Mouse (Mus musculus): ENCODE results near the gene Tfcp2l1. TPM values are rescaled to one million over a fixed set of nuclear protein-coding genes. Genes with fewer than 3 reads are reported as not detected.
A peak's percentile ranks its signal among the peaks of the same experiment; 100 is the strongest.
"Not testable (repeated sequence)": the region's sequence is repeated elsewhere in the genome, so short reads cannot be mapped to it uniquely, and the experiment has no call there.

Gene Tfcp2l1
- 0.89 TPM in 2 replicates for polyA plus RNA-seq (2015; fragmentation: Nextera tagmentation; extraction: Ambion mirVana)

- H3K27me3 ChIP-seq, result peaks cover 30% of the 10 kb centered on the region
- under 1% methylated on average over 48 of the region's 48 CpGs for WGBS (ENCODE audit: insufficient replicate concordance)
- H3K4me3 ChIP-seq (replicated peaks), result peak within 1 kb of the TSS; percentile 56
- peak within 1 kb of the TSS; percentile 11; the same call in 1 of the 2 replicates for H3K9ac ChIP-seq
- no peaks in the 10 kb centered on the region for H3K36me3 ChIP-seq (replicated peaks)
- H3K4me2 ChIP-seq, result peak within 1 kb of the TSS; percentile 65
- peak; percentile 82 for ATAC-seq (ENCODE audit: insufficient read depth)
- H3K27ac ChIP-seq (replicated peaks), result no peak within 1 kb of the TSS
- H3K9me3 ChIP-seq (replicated peaks), result no peaks in the 10 kb centered on the region
- peaks cover 7% of the 10 kb centered on the region for H3K4me1 ChIP-seq (replicated peaks)
These were observed at the start of gene Tfcp2l1 for GRCm38 (mm10) chr1:118627781-118628464. TSS of gene Tfcp2l1 (plus strand) at chr1:118627945.

GRCm38 (mm10) chr1:118580174-118580702 is 47.5 kb upstream of the Tfcp2l1 start:
- Histone ChIP-seq H3K27me3 (no peaks in the 10 kb centered on the region), H3K4me1 (replicated peaks) (no peaks in the 10 kb centered on the region), H3K9ac (no peak overlapping the region), H3K27ac (replicated peaks) (no peak overlapping the region), H3K4me2 (no peak overlapping the region), H3K36me3 (replicated peaks) (peaks cover 45% of the 10 kb centered on the region), H3K9me3 (replicated peaks) (no peaks in the 10 kb centered on the region), H3K4me3 (replicated peaks) (no peak overlapping the region)
- ATAC-seq (ENCODE audit: insufficient read depth), result no peak
- 61% methylated on average over 2 of the region's 2 CpGs for WGBS (ENCODE audit: insufficient replicate concordance)

GRCm38 (mm10) chr1:118581179-118581578 is 46.6 kb upstream of the Tfcp2l1 start:
- Histone ChIP-seq H3K4me1 (replicated peaks) (no peaks in the 10 kb centered on the region), H3K27me3 (no peaks in the 10 kb centered on the region), H3K4me3 (replicated peaks) (no peak overlapping the region), H3K27ac (replicated peaks) (no peak overlapping the region), H3K36me3 (replicated peaks) (peaks cover 39% of the 10 kb centered on the region), H3K4me2 (no peak overlapping the region), H3K9ac (no peak overlapping the region), H3K9me3 (replicated peaks) (no peaks in the 10 kb centered on the region)
- no peak for ATAC-seq (ENCODE audit: insufficient read depth)
- WGBS (ENCODE audit: insufficient replicate concordance), result 76% methylated on average over 8 of the region's 8 CpGs

- no peak overlapping the region for H3K9ac ChIP-seq
- H3K36me3 ChIP-seq (replicated peaks), result peaks cover 40% of the 10 kb centered on the region
- WGBS (ENCODE audit: insufficient replicate concordance), result 78% methylated on average over 5 of the region's 5 CpGs
- no peak for ATAC-seq (ENCODE audit: insufficient read depth)
- H3K27me3 ChIP-seq, result no peaks in the 10 kb centered on the region
- no peak overlapping the region for H3K4me3 ChIP-seq (replicated peaks)
- no peak overlapping the region for H3K4me2 ChIP-seq
- H3K27ac ChIP-seq (replicated peaks), result no peak overlapping the region
- H3K9me3 ChIP-seq (replicated peaks), result no peaks in the 10 kb centered on the region
- H3K4me1 ChIP-seq (replicated peaks), result no peaks in the 10 kb centered on the region; the same call in 1 of the 2 replicates
These were observed 38.0 kb upstream of the Tfcp2l1 start for GRCm38 (mm10) chr1:118589721-118590120.

GRCm38 (mm10) chr1:118592933-118593332 is 34.8 kb upstream of the Tfcp2l1 start:
- Histone ChIP-seq H3K27me3 (no peaks in the 10 kb centered on the region), H3K27ac (replicated peaks) (no peak overlapping the region), H3K9me3 (replicated peaks) (no peaks in the 10 kb centered on the region), H3K4me1 (replicated peaks) (peaks cover 11% of the 10 kb centered on the region), H3K4me2 (no peak overlapping the region), H3K9ac (no peak overlapping the region), H3K4me3 (replicated peaks) (no peak overlapping the region), H3K36me3 (replicated peaks) (peaks cover 54% of the 10 kb centered on the region)
- ATAC-seq (ENCODE audit: insufficient read depth), result no peak
- 79% methylated on average over 4 of the region's 4 CpGs for WGBS (ENCODE audit: insufficient replicate concordance)

- H3K36me3 ChIP-seq (replicated peaks), result peaks cover 67% of the 10 kb centered on the region
These were observed 32.4 kb upstream of the Tfcp2l1 start for GRCm38 (mm10) chr1:118595395-118595794.

GRCm38 (mm10) chr1:118597475-118598213 is 30.1 kb upstream of the Tfcp2l1 start:
- no peak overlapping the region for H3K27ac ChIP-seq (replicated peaks)

More at GRCm38 (mm10) chr1:118595395-118595794, 32.4 kb upstream of the Tfcp2l1 start:
- no peak overlapping the region for H3K4me2 ChIP-seq
- peak; percentile 62; the same call in 1 of the 2 replicates for ATAC-seq (ENCODE audit: insufficient read depth)
- WGBS (ENCODE audit: insufficient replicate concordance), result 32% methylated on average over 2 of the region's 2 CpGs
- peaks cover 11% of the 10 kb centered on the region for H3K4me1 ChIP-seq (replicated peaks)
- no peak overlapping the region for H3K4me3 ChIP-seq (replicated peaks)
- H3K9ac ChIP-seq, result no peak overlapping the region
- no peaks in the 10 kb centered on the region for H3K27me3 ChIP-seq
- no peak overlapping the region for H3K27ac ChIP-seq (replicated peaks)
- H3K9me3 ChIP-seq (replicated peaks), result no peaks in the 10 kb centered on the region

GRCm38 (mm10) chr1:118598339-118598738 is 29.4 kb upstream of the Tfcp2l1 start:
- H3K27ac ChIP-seq (replicated peaks), result no peak overlapping the region
- ATAC-seq (ENCODE audit: insufficient read depth), result no peak
- no peaks in the 10 kb centered on the region for H3K27me3 ChIP-seq
- no peak overlapping the region for H3K4me2 ChIP-seq
- H3K4me3 ChIP-seq (replicated peaks), result no peak overlapping the region
- WGBS (ENCODE audit: insufficient replicate concordance), result 72% methylated on average over 3 of the region's 3 CpGs
- H3K36me3 ChIP-seq (replicated peaks), result peaks cover 81% of the 10 kb centered on the region
- no peaks in the 10 kb centered on the region for H3K9me3 ChIP-seq (replicated peaks)
- peaks cover 11% of the 10 kb centered on the region for H3K4me1 ChIP-seq (replicated peaks)
- no peak overlapping the region for H3K9ac ChIP-seq

More at GRCm38 (mm10) chr1:118597475-118598213, 30.1 kb upstream of the Tfcp2l1 start:
- Histone ChIP-seq H3K9me3 (replicated peaks) (no peaks in the 10 kb centered on the region), H3K36me3 (replicated peaks) (peaks cover 75% of the 10 kb centered on the region), H3K4me1 (replicated peaks) (peaks cover 11% of the 10 kb centered on the region), H3K4me2 (no peak overlapping the region), H3K27me3 (no peaks in the 10 kb centered on the region), H3K4me3 (replicated peaks) (no peak overlapping the region), H3K9ac (no peak overlapping the region)
- WGBS (ENCODE audit: insufficient replicate concordance), result 67% methylated on average over 2 of the region's 2 CpGs
- no peak for ATAC-seq (ENCODE audit: insufficient read depth)

- H3K27ac ChIP-seq (replicated peaks), result peak overlapping the region; percentile 65; the same call in 1 of the 2 replicates
- ATAC-seq (ENCODE audit: insufficient read depth), result peak; percentile 80
- H3K4me1 ChIP-seq (replicated peaks), result no peaks in the 10 kb centered on the region
- 66% methylated on average over 3 of the region's 3 CpGs for WGBS (ENCODE audit: insufficient replicate concordance)
- peak overlapping the region; percentile 23; the same call in 1 of the 2 replicates for H3K4me2 ChIP-seq
- H3K9me3 ChIP-seq (replicated peaks), result no peaks in the 10 kb centered on the region
- H3K36me3 ChIP-seq (replicated peaks), result peaks cover 4% of the 10 kb centered on the region
- H3K9ac ChIP-seq, result no peak overlapping the region
- no peaks in the 10 kb centered on the region for H3K27me3 ChIP-seq
- H3K4me3 ChIP-seq (replicated peaks), result no peak overlapping the region
These were observed 14.0 kb upstream of the Tfcp2l1 start for GRCm38 (mm10) chr1:118613631-118614183.

- not testable (repeated sequence) for H3K36me3 ChIP-seq (replicated peaks); ATAC-seq (ENCODE audit: insufficient read depth); H3K4me1 ChIP-seq (replicated peaks); H3K27ac ChIP-seq (replicated peaks); H3K9me3 ChIP-seq (replicated peaks); H3K27me3 ChIP-seq; H3K9ac ChIP-seq; H3K4me3 ChIP-seq (replicated peaks); H3K4me2 ChIP-seq
- 57% methylated on average over 5 of the region's 5 CpGs for WGBS (ENCODE audit: insufficient replicate concordance)
These were observed 6.7 kb upstream of the Tfcp2l1 start for GRCm38 (mm10) chr1:118621055-118621454.

- Histone ChIP-seq H3K4me3 (replicated peaks) (no peak overlapping the region), H3K9me3 (replicated peaks) (no peaks in the 10 kb centered on the region), H3K9ac (no peak overlapping the region), H3K4me2 (no peak overlapping the region), H3K27me3 (peaks cover 15% of the 10 kb centered on the region), H3K36me3 (replicated peaks) (no peaks in the 10 kb centered on the region), H3K27ac (replicated peaks) (no peak overlapping the region), H3K4me1 (replicated peaks) (peaks cover 6% of the 10 kb centered on the region)
- no peak for ATAC-seq (ENCODE audit: insufficient read depth)
- WGBS (ENCODE audit: insufficient replicate concordance), result 42% methylated on average over 3 of the region's 3 CpGs
These were observed 4.9 kb upstream of the Tfcp2l1 start for GRCm38 (mm10) chr1:118622857-118623256.
